Mouse (Mus musculus) kidney, postnatal 0 days (tissue): Measurements from ENCODE around the gene Txnl4b. TPM values are rescaled to one million over a fixed set of nuclear protein-coding genes. Genes with fewer than 3 reads are reported as not detected.
A peak's percentile ranks its signal among the peaks of the same experiment; 100 is the strongest.

Source experiments
- ATAC-seq: fragments of 200-750 bp; cut with Nextera tagmentation; replicated peaks from 2 replicates; pipeline ENCODE4 v1.8.0; 2017; ENCODE audit warnings: low read depth, moderate number of reproducible peaks, moderate TSS enrichment, moderate library complexity; ENCODE audit not compliant: low FRiP score
- DNase-seq: peaks from one replicate; pipeline ENCODE4 v3.0.0-alpha.2; 2016; ENCODE audit warnings: low spot score
- H3K27ac ChIP-seq: fragments of 300-500 bp; sonication (generic); 2 replicates; pipeline ENCODE4 v1.5.1; 2014; ENCODE audit warnings: mild to moderate bottlenecking
- H3K27me3 ChIP-seq: fragments of 300-500 bp; sonication (generic); 2 replicates; pipeline ENCODE4 v1.6.1; 2014; ENCODE audit warnings: low read length, mixed read lengths; ENCODE audit not compliant: insufficient read depth
- H3K36me3 ChIP-seq: fragments of 300-500 bp; sonication (generic); 2 replicates; pipeline ENCODE4 v1.6.1; 2014; ENCODE audit warnings: low read length, mixed read lengths; ENCODE audit not compliant: insufficient read depth
- H3K4me1 ChIP-seq: fragments of 300-500 bp; sonication (generic); replicated peaks from 2 replicates; pipeline ENCODE4 v1.6.1; 2014; ENCODE audit warnings: antibody characterized with exemption, low read length, mixed read lengths; ENCODE audit not compliant: insufficient read depth
- H3K4me2 ChIP-seq: fragments of 300-500 bp; sonication (generic); 2 replicates; pipeline ENCODE4 v1.6.1; 2014; ENCODE audit warnings: mild to moderate bottlenecking, low read length, moderate library complexity, mixed read lengths
- H3K4me3 ChIP-seq: fragments of 300-500 bp; sonication (generic); replicated peaks from 2 replicates; pipeline ENCODE4 v1.5.1; 2014; ENCODE audit warnings: low read depth, low read length
- H3K9ac ChIP-seq: fragments of 300-500 bp; sonication (generic); 2 replicates; pipeline ENCODE4 v1.6.1; 2014; ENCODE audit warnings: low read depth, low read length
- H3K9me3 ChIP-seq: fragments of 300-500 bp; sonication (generic); replicated peaks from 2 replicates; pipeline ENCODE4 v1.6.1; 2016; ENCODE audit warnings: low read length, inconsistent platforms, mixed read lengths
- CTCF ChIP-seq: IDR thresholded peaks from 2 replicates; pipeline ENCODE4 v1.5.1; 2016; ENCODE audit warnings: antibody characterized with exemption, low read depth, mild to moderate bottlenecking, moderate library complexity
- WGBS: fragments of 180-500 bp; shearing (Covaris S2); extraction: QIAGEN DNeasy Blood & Tissue Kit; methylation state at CpG from one replicate; pipeline ENCODE4 v1.1.7; 2014; 5-methylcytosine and 5-hydroxymethylcytosine counted together
- polyA plus RNA-seq: library from polyadenylated mRNA; unstranded; fragments of >200 nt; fragmentation: Nextera tagmentation; extraction: Ambion mirVana; gene quantifications from 2 replicates; pipeline ENCODE4 v1.2.1, GENCODE M21; 2015

Gene Txnl4b
- polyA plus RNA-seq, 1 experiment from 2014 or later: 28.8 TPM

- no peak overlapping the region for H3K4me3 ChIP-seq
- H3K9me3 ChIP-seq: no peaks in the 10 kb centered on the region
- H3K36me3 ChIP-seq: no peaks in the 10 kb centered on the region
- WGBS: 81% methylated on average over 4 of the region's 4 CpGs
- TF ChIP-seq CTCF: no peak
- H3K4me1 ChIP-seq: no peaks in the 10 kb centered on the region
- no peak overlapping the region for H3K9ac ChIP-seq
- ATAC-seq (no peak), DNase-seq (no peak)
- no peak overlapping the region for H3K4me2 ChIP-seq
- H3K27me3 ChIP-seq: no peaks in the 10 kb centered on the region
- H3K27ac ChIP-seq: no peak overlapping the region
These were observed 18.6 kb downstream of the Txnl4b start for GRCm38 (mm10) chr8:109584293-109584692.

- Histone ChIP-seq H3K9me3 (no peaks in the 10 kb centered on the region), H3K9ac (no peak overlapping the region), H3K36me3 (no peaks in the 10 kb centered on the region), H3K4me3 (no peak overlapping the region), H3K4me1 (no peaks in the 10 kb centered on the region), H3K27me3 (no peaks in the 10 kb centered on the region), H3K27ac (no peak overlapping the region), H3K4me2 (no peak overlapping the region)
- DNase-seq (no peak), ATAC-seq (no peak)
- 85% methylated on average over 3 of the region's 3 CpGs for WGBS
- TF ChIP-seq CTCF: no peak
These were observed 19.1 kb downstream of the Txnl4b start for GRCm38 (mm10) chr8:109584830-109585229.

GRCm38 (mm10) chr8:109585652-109586051 is 20.0 kb downstream of the Txnl4b start:
- no peaks in the 10 kb centered on the region for H3K9me3 ChIP-seq
- H3K4me1 ChIP-seq: no peaks in the 10 kb centered on the region
- H3K27ac ChIP-seq: no peak overlapping the region
- no peak for TF ChIP-seq CTCF
- H3K36me3 ChIP-seq: no peaks in the 10 kb centered on the region
- H3K4me2 ChIP-seq: no peak overlapping the region
- H3K4me3 ChIP-seq: no peak overlapping the region
- no peak overlapping the region for H3K9ac ChIP-seq
- DNase-seq (no peak), ATAC-seq (no peak)
- H3K27me3 ChIP-seq: no peaks in the 10 kb centered on the region

GRCm38 (mm10) chr8:109586972-109587504 is 21.3 kb downstream of the Txnl4b start:
- ATAC-seq: peak; percentile 84
- Histone ChIP-seq H3K27ac (0 out of 2 replicates have a peak overlapping the region, but pooled peaks have one; percentile 31), H3K4me2 (no peak overlapping the region), H3K4me3 (no peak overlapping the region), H3K36me3 (no peaks in the 10 kb centered on the region), H3K9ac (no peak overlapping the region), H3K9me3 (no peaks in the 10 kb centered on the region), H3K27me3 (no peaks in the 10 kb centered on the region), H3K4me1 (no peaks in the 10 kb centered on the region)
- DNase-seq: peak; percentile 48
- TF ChIP-seq CTCF: no peak
- WGBS: 29% methylated on average over 7 of the region's 7 CpGs

GRCm38 (mm10) chr8:109590901-109591300 is 25.2 kb downstream of the Txnl4b start:
- Histone ChIP-seq H3K36me3 (peaks cover 8% of the 10 kb centered on the region), H3K27ac (no peak overlapping the region), H3K9ac (no peak overlapping the region), H3K27me3 (no peaks in the 10 kb centered on the region), H3K4me3 (no peak overlapping the region), H3K4me2 (no peak overlapping the region), H3K9me3 (no peaks in the 10 kb centered on the region), H3K4me1 (no peaks in the 10 kb centered on the region)
- no peak for TF ChIP-seq CTCF
- 86% methylated on average over 9 of the region's 9 CpGs for WGBS
- ATAC-seq (no peak), DNase-seq (no peak)

- no peak for TF ChIP-seq CTCF
- DNase-seq: no peak
- Histone ChIP-seq H3K36me3 (peaks cover 8% of the 10 kb centered on the region), H3K27ac (no peak overlapping the region), H3K9ac (no peak overlapping the region), H3K27me3 (no peaks in the 10 kb centered on the region), H3K4me3 (no peak overlapping the region), H3K4me1 (no peaks in the 10 kb centered on the region), H3K9me3 (no peaks in the 10 kb centered on the region), H3K4me2 (no peak overlapping the region)
- 87% methylated on average over 3 of the region's 3 CpGs for WGBS
- no peak for ATAC-seq
These were observed 25.7 kb downstream of the Txnl4b start for GRCm38 (mm10) chr8:109591367-109591766.

GRCm38 (mm10) chr8:109592164-109592563 is 26.5 kb downstream of the Txnl4b start:
- Histone ChIP-seq H3K9me3 (no peaks in the 10 kb centered on the region), H3K9ac (no peak overlapping the region), H3K4me2 (no peak overlapping the region), H3K27ac (no peak overlapping the region), H3K27me3 (no peaks in the 10 kb centered on the region), H3K4me3 (no peak overlapping the region), H3K36me3 (peaks cover 8% of the 10 kb centered on the region), H3K4me1 (no peaks in the 10 kb centered on the region)
- DNase-seq (no peak), ATAC-seq (no peak)
- WGBS: 79% methylated on average over 5 of the region's 5 CpGs
- no peak for TF ChIP-seq CTCF
